Mouse (Mus musculus): ENCODE measurements around the gene Cmya5.

Cmya5 gene

GRCm38 (mm10) chr13:92999860-93000259 lies 144.7 kb downstream of the Cmya5 start:
- DNase-seq (ENCODE audit: extremely low spot score, low read depth, low spot score): no peak

GRCm38 (mm10) chr13:92994743-92995142 lies 149.8 kb downstream of the Cmya5 start:
- DNase-seq (ENCODE audit: extremely low spot score, low read depth, low spot score): no peak

DNA sequence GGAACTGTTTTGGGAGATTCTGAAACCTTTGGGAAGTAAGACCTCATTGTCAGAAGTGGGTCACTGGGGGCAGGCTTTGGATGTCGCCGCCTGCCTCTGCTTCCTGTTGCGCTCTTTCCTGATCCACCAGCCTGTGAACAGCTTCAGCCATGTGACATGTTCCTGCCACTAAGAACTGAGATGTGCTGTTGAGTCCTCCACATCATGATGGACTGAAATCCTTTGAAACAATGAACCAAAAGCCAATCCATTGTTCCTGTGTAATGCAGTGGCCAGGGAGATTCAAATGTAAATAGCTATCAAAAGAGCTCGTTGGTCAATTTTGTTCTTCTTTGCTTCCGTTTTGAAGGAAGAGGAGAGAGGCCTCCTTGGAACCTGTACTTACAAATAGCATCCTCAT lies 151.7 kb downstream of the Cmya5 start:
- no peak for DNase-seq (ENCODE audit: extremely low spot score, low read depth, low spot score)
